Mouse (Mus musculus): ENCODE results near the gene Rnf180.

GRCm38 (mm10) chr13:105203851-105204250, 90.8 kb downstream of the Rnf180 start:
- TF ChIP-seq POLR2A (IDR thresholded peaks at IDR 0.05; ENCODE audit: borderline replicate concordance, insufficient read depth, low read length) (no peak), CTCF (IDR thresholded peaks at IDR 0.05; ENCODE audit: borderline replicate concordance, insufficient read depth, low read depth, low read length) (no peak)
